Mouse (Mus musculus): ENCODE data around the gene Agpat1.

DNA sequence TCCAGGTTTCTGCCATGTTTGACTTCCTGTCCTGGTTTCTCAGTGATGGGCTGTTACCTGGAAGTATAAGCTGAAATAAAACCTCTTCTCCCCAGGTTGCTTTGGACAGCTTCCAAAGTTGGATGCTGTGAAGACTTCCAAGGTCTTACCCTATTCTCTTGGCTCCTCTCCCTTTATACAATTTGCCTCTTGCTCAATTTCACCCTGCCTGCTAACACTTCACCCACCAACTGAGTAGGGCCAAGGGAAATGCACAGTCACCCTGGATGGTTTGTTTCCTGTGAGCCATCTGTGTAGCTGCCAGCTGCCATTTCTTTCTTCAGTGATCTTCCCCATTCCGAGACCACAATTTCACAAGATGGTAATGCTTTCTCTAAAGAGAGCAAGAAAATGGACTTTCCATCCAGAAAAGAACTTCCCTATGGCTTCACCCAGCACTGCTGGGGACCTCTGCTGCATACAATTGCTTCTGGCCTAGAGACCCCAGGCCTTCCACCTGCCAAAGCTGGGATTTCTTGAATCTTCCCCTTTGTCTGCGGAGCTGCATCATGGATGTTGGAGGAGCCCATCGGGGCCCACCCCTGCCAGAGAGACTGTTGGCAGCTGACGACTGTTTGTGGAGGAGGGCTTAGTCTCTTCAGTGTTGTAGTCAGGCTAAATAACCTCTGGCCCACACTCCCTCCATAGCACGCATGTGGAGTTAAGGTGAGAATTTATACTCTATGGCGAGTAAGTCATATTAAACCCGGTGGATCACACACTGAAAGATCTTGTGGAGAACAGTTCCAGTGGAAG lies 35.6 kb downstream of the Agpat1 start:
- TF ChIP-seq EP300 (IDR thresholded peaks at IDR 0.05; ENCODE audit: low read depth) (no peak), CTCF (IDR thresholded peaks at IDR 0.05; ENCODE audit: low read depth) (no peak)
